Comparison of ENCODE assay signal across 10 mouse cellular contexts in the genomic region with DNA sequence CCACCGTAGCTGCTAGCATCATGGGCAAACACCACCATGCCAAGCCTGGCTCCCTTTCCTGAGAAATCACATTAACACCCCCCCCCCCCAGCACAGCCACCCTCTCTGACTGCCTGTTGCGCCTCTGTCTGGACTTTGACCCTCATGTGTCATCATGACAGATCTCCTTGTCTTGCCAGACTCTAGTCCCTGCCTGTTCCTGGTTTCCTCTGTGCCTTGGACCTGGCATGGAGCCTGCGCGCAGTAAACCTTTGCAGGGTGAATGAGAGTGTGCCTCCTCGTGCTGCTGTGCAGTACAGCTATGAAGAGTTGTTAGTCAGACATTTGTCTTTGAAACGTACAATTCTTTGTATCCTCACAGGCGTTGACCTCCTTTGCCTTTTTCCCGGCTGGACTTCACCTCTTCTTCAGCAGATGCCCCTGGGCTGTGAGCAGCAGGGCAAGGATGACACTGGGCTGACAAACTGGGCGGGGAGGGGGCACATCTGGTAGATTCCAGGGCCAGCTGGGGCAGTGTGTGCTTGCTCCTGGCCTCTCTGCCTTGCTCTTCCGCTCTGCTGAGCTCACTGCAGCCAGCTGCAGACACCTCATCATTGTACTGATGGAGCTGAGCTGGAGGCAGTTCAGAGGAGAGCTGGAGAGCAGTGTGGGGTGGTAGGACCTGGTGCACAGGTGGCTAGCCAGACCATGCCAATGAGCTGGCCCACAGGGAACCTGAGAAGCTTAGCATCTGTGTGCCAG.
DNase-seq lines count a peak whose midpoint lies in the region; ATAC-seq and TF ChIP-seq lines count a peak whose summit lies in the region.
"Had no signal": no experiment of that assay in that cellular context is flagged by ENCODE, and none has a peak within 500 bp of the region (broad histone marks: within the 10 kb centered on the region; RNA-seq: fewer than 3 reads in every experiment).

No protein-coding gene starts in this region.

- H3K9ac ChIP-seq in lung, embryonic 15.5 days, result no peak overlapping the region
- H3K9ac ChIP-seq in forebrain, embryonic 16.5 days (replicated peaks; ENCODE audit: low read depth, low read length), result no peak overlapping the region

- no peaks in the 10 kb centered on the region for H3K9me3 ChIP-seq in lung, embryonic 15.5 days
- H3K9me3 ChIP-seq in forebrain, embryonic 16.5 days (ENCODE audit: control insufficient read depth, low read length), result no peaks in the 10 kb centered on the region

- 27% methylated on average over 10 of the region's 10 CpGs for WGBS in lung, embryonic 15.5 days
- 30% methylated on average over 10 of the region's 10 CpGs for WGBS in kidney, adult 2 months
- WGBS in forebrain, embryonic 16.5 days, result 67% methylated on average over 10 of the region's 10 CpGs

- peaks cover 17% of the 10 kb centered on the region; the same call in 1 of the 2 replicates for H3K4me1 ChIP-seq in lung, embryonic 15.5 days
- peaks cover 26% of the 10 kb centered on the region for H3K4me1 ChIP-seq in kidney, adult 2 months (ENCODE audit: control insufficient read depth, insufficient read depth, low read length)
- H3K4me1 ChIP-seq in forebrain, embryonic 16.5 days (replicated peaks; ENCODE audit: control insufficient read depth, insufficient read depth, low read length), result peaks cover 3% of the 10 kb centered on the region; the same call in 1 of the 2 replicates

- no peak for TF ChIP-seq CTCF in kidney, adult 2 months (conservative IDR thresholded peaks at IDR 0.05; ENCODE audit: insufficient read depth, insufficient read length, low read depth, low read length)

- H3K4me2 ChIP-seq in lung, embryonic 15.5 days, result no peak overlapping the region
- H3K4me2 ChIP-seq in forebrain, embryonic 16.5 days (ENCODE audit: low read length), result no peak overlapping the region

- H3K36me3 ChIP-seq in lung, embryonic 15.5 days, result no peaks in the 10 kb centered on the region
- H3K36me3 ChIP-seq in kidney, adult 2 months (ENCODE audit: control insufficient read depth, insufficient read depth, low read length), result no peaks in the 10 kb centered on the region
- H3K36me3 ChIP-seq in forebrain, embryonic 16.5 days (ENCODE audit: control insufficient read depth, insufficient read depth), result no peaks in the 10 kb centered on the region

- ATAC-seq in lung, embryonic 15.5 days (ENCODE audit: borderline replicate concordance, extremely low read depth, low FRiP score, low TSS enrichment), result peak; percentile 76
- no peak for ATAC-seq in forebrain, embryonic 16.5 days

- H3K27me3 ChIP-seq in lung, embryonic 15.5 days, result peaks cover 13% of the 10 kb centered on the region; the same call in 1 of the 2 replicates
- no peaks in the 10 kb centered on the region for H3K27me3 ChIP-seq in kidney, adult 2 months (replicated peaks; ENCODE audit: control insufficient read depth, insufficient read depth, low read length)
- no peaks in the 10 kb centered on the region; the same call in 1 of the 2 replicates for H3K27me3 ChIP-seq in forebrain, embryonic 16.5 days (replicated peaks; ENCODE audit: control insufficient read depth, insufficient read depth, low read length)

- no peak for TF ChIP-seq POLR2A in kidney, adult 2 months (IDR thresholded peaks at IDR 0.05; ENCODE audit: low read depth, low read length)

- no peak for DNase-seq in lung, postnatal 14 days
- DNase-seq in adrenal gland, postnatal 36 days, result peak; percentile 38 to 56
- peak; percentile 83 for DNase-seq in kidney, adult 2 months
- peak; percentile 7 for DNase-seq in lung, postnatal 36 days
- no peak for DNase-seq in right cerebral cortex, postnatal 36 days (ENCODE audit: low spot score in 2 of 2)
- DNase-seq in frontal cortex, adult 2 months (ENCODE audit: extremely low spot score in 1 of 2, low spot score in 1 of 2), result no peak
- DNase-seq: heart, postnatal 10 days; right cerebral cortex, adult 18-20 months had no signal

- no peak overlapping the region for H3K4me3 ChIP-seq in lung, embryonic 15.5 days
- no peak overlapping the region for H3K4me3 ChIP-seq in kidney, adult 2 months (ENCODE audit: insufficient read depth, low read depth, low read length)
- no peak overlapping the region for H3K4me3 ChIP-seq in forebrain, embryonic 16.5 days (replicated peaks; ENCODE audit: low read length)

- no peak overlapping the region; the same call in 1 of the 2 replicates for H3K27ac ChIP-seq in lung, embryonic 15.5 days
- no peak overlapping the region for H3K27ac ChIP-seq in kidney, adult 2 months (ENCODE audit: insufficient read depth, low read depth, low read length)
- H3K27ac ChIP-seq in forebrain, embryonic 16.5 days (ENCODE audit: low read length), result no peak overlapping the region

Comparison
In these comparisons a context has a peak if more than half of its experiments do, and no peak if none do; other contexts are left out.
1. DNase-seq: peak in adrenal gland, postnatal 36 days (2 of 2), kidney, adult 2 months (single experiment) and lung, postnatal 36 days (single experiment); none in lung, postnatal 14 days (single experiment), right cerebral cortex, postnatal 36 days (0 of 2) and frontal cortex, adult 2 months (0 of 2).